Mouse (Mus musculus) G1E (cell line): Measurements from ENCODE around the gene Lin7b.

Experiments
- CTCF ChIP-seq: IDR thresholded peaks from 2 replicates; pipeline ENCODE4 v1.5.1; 2012; ENCODE audit warnings: low read depth, low read length, inconsistent platforms, mixed read lengths
- GATA1 ChIP-seq: IDR thresholded peaks from 2 replicates; pipeline ENCODE4 v1.6.1; 2012; ENCODE audit warnings: borderline replicate concordance, low read length, inconsistent platforms, mixed read lengths

DNA sequence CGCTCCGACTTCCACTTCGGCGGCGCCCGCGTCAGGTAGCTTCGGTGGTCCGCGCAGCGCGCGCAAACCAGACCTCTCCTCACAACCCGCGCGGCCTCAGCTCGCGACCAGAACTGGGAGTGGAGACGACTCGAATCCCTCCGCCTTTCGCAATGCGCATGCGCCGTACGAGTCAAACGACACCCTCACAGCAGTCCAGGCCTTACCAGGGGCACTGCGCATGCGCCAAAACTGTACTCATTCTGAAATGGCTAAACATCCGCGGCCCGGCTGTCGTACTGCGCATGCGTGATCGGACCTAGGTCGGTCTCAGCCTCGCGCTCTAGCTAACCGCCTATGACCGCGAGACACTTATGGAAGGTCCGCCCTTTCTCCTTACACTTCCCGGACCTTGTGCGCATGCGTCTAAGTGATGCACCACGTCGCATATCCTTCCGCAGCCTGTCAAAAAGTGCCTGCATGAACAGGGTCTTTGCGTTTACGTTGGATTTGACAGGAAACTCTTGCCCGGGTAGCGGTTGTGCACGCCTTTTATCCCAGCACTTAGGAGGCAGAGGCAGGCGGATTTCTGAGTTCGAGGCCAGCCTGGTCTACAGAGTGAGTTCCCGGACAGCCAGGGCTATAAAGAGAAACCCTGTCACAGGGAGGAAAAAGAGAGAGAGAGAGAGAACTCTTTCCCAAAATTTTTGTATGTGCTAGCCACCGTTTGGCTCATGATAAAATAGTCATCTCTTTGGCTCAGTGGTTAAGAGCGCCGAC lies 25.4 kb upstream of the Lin7b start, which contains the start of gene Snrnp70:
- TF ChIP-seq GATA1 (no peak), CTCF (no peak)
